Mouse (Mus musculus) small intestine, adult 2 months (tissue): ENCODE measurements around the gene Platr17. TPM values are rescaled to one million over a fixed set of nuclear protein-coding genes. Genes with fewer than 3 reads are reported as not detected.
"Not testable (repeated sequence)": the region's sequence is repeated elsewhere in the genome, so short reads cannot be mapped to it uniquely, and the experiment has no call there.

Experiments
- H3K27ac ChIP-seq: fragments of 200-500 bp; 2 replicates; pipeline ENCODE4 v1.5.1; 2012; ENCODE audit warnings: low read depth, low read length, control low read depth, inconsistent platforms; ENCODE audit not compliant: insufficient read depth
- H3K27me3 ChIP-seq: fragments of 200-500 bp; 2 replicates; pipeline ENCODE4 v1.6.1; 2012; ENCODE audit warnings: mild to moderate bottlenecking, moderate library complexity, low read length, inconsistent platforms; ENCODE audit not compliant: control insufficient read depth, insufficient read depth
- H3K36me3 ChIP-seq: fragments of 200-500 bp; 2 replicates; pipeline ENCODE4 v1.6.1; 2012; ENCODE audit warnings: mild to moderate bottlenecking, low read length, control low read depth, inconsistent platforms; ENCODE audit not compliant: control insufficient read depth, insufficient read depth
- H3K4me1 ChIP-seq: fragments of 200-500 bp; 2 replicates; pipeline ENCODE4 v1.6.1; 2012; ENCODE audit warnings: low read length, inconsistent platforms, mixed read lengths; ENCODE audit not compliant: control insufficient read depth, insufficient read depth, insufficient read length
- H3K4me3 ChIP-seq: fragments of 200-500 bp; 2 replicates; pipeline ENCODE4 v1.5.1; 2012; ENCODE audit warnings: low read depth, mild to moderate bottlenecking, control low read depth, inconsistent platforms, low read length, moderate library complexity
- CTCF ChIP-seq: fragments of 200-500 bp; IDR thresholded peaks from 2 replicates; pipeline ENCODE4 v1.5.1; 2012; ENCODE audit warnings: low read depth, mild to moderate bottlenecking, control low read depth, inconsistent platforms, low read length, moderate library complexity, mixed read lengths; ENCODE audit not compliant: insufficient replicate concordance, insufficient read length; ENCODE audit errors: extremely low read depth
- POLR2A ChIP-seq: fragments of 200-500 bp; IDR thresholded peaks from 2 replicates; pipeline ENCODE4 v1.6.1; 2012; ENCODE audit warnings: low read depth, mild to moderate bottlenecking, control low read depth, inconsistent platforms, low read length, moderate library complexity
- WGBS: fragments of 180-500 bp; shearing (Covaris S2); methylation state at CpG from one replicate; pipeline ENCODE4 v1.1.7; 2018; 5-methylcytosine and 5-hydroxymethylcytosine counted together
- polyA plus RNA-seq: library from polyadenylated mRNA; depleted of rRNA; stranded (reverse); fragments of >200 nt; gene quantifications from 2 replicates; pipeline ENCODE4 v1.2.3, GENCODE M21; 2012

Gene Platr17
- polyA plus RNA-seq, 1 experiment: not detected

- no peaks in the 10 kb centered on the region for H3K36me3 ChIP-seq
- H3K27me3 ChIP-seq: no peaks in the 10 kb centered on the region
- 67% methylated on average over 7 of the region's 7 CpGs for WGBS
- no peaks in the 10 kb centered on the region for H3K4me1 ChIP-seq
- no peak overlapping the region for H3K4me3 ChIP-seq
- H3K27ac ChIP-seq: no peak overlapping the region
- TF ChIP-seq POLR2A: no peak
- no peak for TF ChIP-seq CTCF
Observed at GRCm38 (mm10) chr17:33900281-33900988, 4.5 kb upstream of the Platr17 start.

- 80% methylated on average over 4 of the region's 4 CpGs for WGBS
- Histone ChIP-seq H3K4me1 (no peaks in the 10 kb centered on the region), H3K27ac (no peak overlapping the region), H3K27me3 (no peaks in the 10 kb centered on the region), H3K36me3 (no peaks in the 10 kb centered on the region), H3K4me3 (no peak overlapping the region)
- TF ChIP-seq POLR2A: no peak
- no peak for TF ChIP-seq CTCF
Observed at GRCm38 (mm10) chr17:33900989-33901314, 4.0 kb upstream of the Platr17 start.

- Histone ChIP-seq H3K4me3 (no peak overlapping the region), H3K27me3 (no peaks in the 10 kb centered on the region), H3K27ac (no peak overlapping the region), H3K4me1 (no peaks in the 10 kb centered on the region), H3K36me3 (no peaks in the 10 kb centered on the region)
- TF ChIP-seq CTCF (no peak), POLR2A (no peak)
- WGBS: 72% methylated on average over 4 of the region's 4 CpGs
Observed at GRCm38 (mm10) chr17:33901653-33902052, 3.3 kb upstream of the Platr17 start.

GRCm38 (mm10) chr17:33902079-33902478, 2.9 kb upstream of the Platr17 start:
- TF ChIP-seq POLR2A (no peak), CTCF (no peak)
- 55% methylated on average over 4 of the region's 4 CpGs for WGBS
- H3K4me1 ChIP-seq: no peaks in the 10 kb centered on the region
- H3K27ac ChIP-seq: no peak overlapping the region
- no peaks in the 10 kb centered on the region for H3K36me3 ChIP-seq
- H3K4me3 ChIP-seq: no peak overlapping the region
- no peaks in the 10 kb centered on the region for H3K27me3 ChIP-seq

GRCm38 (mm10) chr17:33902491-33902890, 2.4 kb upstream of the Platr17 start:
- no peaks in the 10 kb centered on the region for H3K27me3 ChIP-seq
- no peaks in the 10 kb centered on the region for H3K36me3 ChIP-seq
- WGBS: 72% methylated on average over 7 of the region's 7 CpGs
- no peak overlapping the region for H3K27ac ChIP-seq
- H3K4me3 ChIP-seq: no peak overlapping the region
- no peak for TF ChIP-seq POLR2A
- TF ChIP-seq CTCF: no peak
- H3K4me1 ChIP-seq: no peaks in the 10 kb centered on the region

DNA sequence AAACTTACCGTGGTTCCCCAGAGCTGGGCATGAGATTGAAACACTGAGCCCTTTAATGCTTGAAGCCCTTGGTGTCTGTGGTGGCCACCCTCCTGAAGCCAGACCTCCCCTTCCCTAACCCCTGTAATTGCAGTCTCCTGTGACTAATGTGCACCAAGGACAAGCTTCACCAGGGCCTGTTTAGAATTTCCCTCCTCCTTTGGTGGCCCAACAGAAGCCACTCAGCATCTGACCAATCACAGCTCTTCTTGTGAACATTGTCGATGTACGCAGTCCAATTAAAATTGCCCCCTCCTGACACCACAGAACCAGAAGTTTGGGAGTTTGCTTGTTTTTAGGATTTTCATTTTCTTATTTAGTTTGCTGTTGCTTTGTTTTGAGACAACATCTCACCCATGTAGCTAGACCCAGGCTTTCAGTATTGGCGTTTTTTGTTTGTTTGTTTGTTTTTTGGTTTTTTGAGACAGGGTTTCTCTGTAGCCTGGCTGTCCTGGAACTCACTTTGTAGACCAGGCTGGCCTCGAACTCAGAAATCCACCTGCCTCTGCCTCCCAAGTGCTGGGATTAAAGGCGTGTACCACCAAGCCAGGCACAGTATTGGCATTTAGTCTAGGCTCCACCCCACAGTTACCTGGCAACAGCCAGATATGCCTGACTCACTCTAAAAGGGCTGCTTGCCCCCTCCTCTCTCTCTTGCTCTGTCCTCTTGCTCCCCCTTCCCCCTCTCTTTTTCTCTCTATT, 854 bp upstream of the Platr17 start:
- not testable (repeated sequence) for H3K4me1 ChIP-seq, H3K4me3 ChIP-seq, H3K27me3 ChIP-seq, H3K36me3 ChIP-seq, H3K27ac ChIP-seq
- 77% methylated on average over 6 of the region's 6 CpGs for WGBS

- Histone ChIP-seq H3K27me3 (no peaks in the 10 kb centered on the region), H3K4me1 (peaks cover 8% of the 10 kb centered on the region), H3K4me3 (peak overlapping the region; percentile 61), H3K27ac (peak overlapping the region; percentile 55), H3K36me3 (peaks cover 22% of the 10 kb centered on the region)
- WGBS: under 1% methylated on average over 44 of the region's 44 CpGs
- TF ChIP-seq CTCF (no peak), POLR2A (no peak)
Observed at GRCm38 (mm10) chr17:33908331-33909076, 3.6 kb downstream of the Platr17 start.
